Mouse (Mus musculus) spleen, adult 18-20 months (tissue): ENCODE data around the gene Susd3.

ENCODE experiments used
- DNase-seq, 2 experiments: peaks; one replicate each; pipeline ENCODE4 v3.0.0; 2022; ENCODE audit warnings: mixed read lengths in 2 of 2

The Susd3 gene

GRCm38 (mm10) chr13:49181411-49181984, 67.0 kb downstream of the Susd3 start:
- no peak for DNase-seq

- no peak for DNase-seq
Observed at GRCm38 (mm10) chr13:49180691-49181090, 67.8 kb downstream of the Susd3 start.
